Mouse (Mus musculus): ENCODE results near the gene Olfr1094. TPM values are rescaled to one million over a fixed set of nuclear protein-coding genes. Genes with fewer than 3 reads are reported as not detected.

Gene Olfr1094
- not detected for total RNA-seq (2021)
- long read RNA-seq, result 0 reads

- no peak for DNase-seq (ENCODE audit: low spot score in 2 of 2)
Measured at GRCm38 (mm10) chr2:86824363-86824762, at the start of gene Olfr1094. Gene Olfr1094 (plus strand): TSS chr2:86824663.

- no peak for DNase-seq (ENCODE audit: low spot score in 2 of 2)
Measured at GRCm38 (mm10) chr2:86782179-86782578, 42.3 kb upstream of the Olfr1094 start, which contains the start of gene Olfr1093. Gene Olfr1093 (plus strand): TSS chr2:86782479.

- DNase-seq (ENCODE audit: low spot score in 2 of 2), result no peak
Measured at GRCm38 (mm10) chr2:86809918-86810317, 14.5 kb upstream of the Olfr1094 start, which contains the start of gene Olfr141. Gene Olfr141 (minus strand): TSS chr2:86810018.

GRCm38 (mm10) chr2:86851596-86851995 lies 27.1 kb downstream of the Olfr1094 start, which contains the start of gene Olfr1095:
Gene Olfr1095 (minus strand): TSS chr2:86851696.
- DNase-seq (ENCODE audit: low spot score in 2 of 2), result no peak

GRCm38 (mm10) chr2:86874702-86875101 lies 50.2 kb downstream of the Olfr1094 start, which contains the start of gene Gm13723:
Gene Gm13723 (minus strand): TSS chr2:86874802.
- no peak for DNase-seq (ENCODE audit: low spot score in 2 of 2)

Other genes starting within 250 kb of the Olfr1094 start
- gene Olfr1082, start 225.7 kb upstream of the Olfr1094 start, total RNA-seq (2021), result not detected
- not detected for gene Olfr1084, start 184.9 kb upstream of the Olfr1094 start, total RNA-seq (2021)
- gene Olfr1085, start 162.6 kb upstream of the Olfr1094 start, total RNA-seq (2021), result not detected
- gene Olfr1086, start 144.6 kb upstream of the Olfr1094 start, total RNA-seq (2021), result not detected
- not detected for gene Olfr1087, start 126.3 kb upstream of the Olfr1094 start, total RNA-seq (2021)
- gene Olfr1089, start 91.0 kb upstream of the Olfr1094 start, total RNA-seq (2021), result not detected
- gene Olfr1090, start 65.7 kb upstream of the Olfr1094 start, total RNA-seq (2021), result not detected
- not detected for gene Olfr1093, start 42.2 kb upstream of the Olfr1094 start, total RNA-seq (2021)
- not detected for gene Olfr141, start 14.6 kb upstream of the Olfr1094 start, total RNA-seq (2021)
- gene Olfr1095, start 27.0 kb downstream of the Olfr1094 start, total RNA-seq (2021), result not detected
- gene Gm13723, start 50.1 kb downstream of the Olfr1094 start, total RNA-seq (2021), result not detected
- gene Olfr1097, start 67.6 kb downstream of the Olfr1094 start, total RNA-seq (2021), result not detected
- gene Olfr1098, start 99.9 kb downstream of the Olfr1094 start, total RNA-seq (2021), result not detected
- not detected for gene Olfr1099, start 136.0 kb downstream of the Olfr1094 start, total RNA-seq (2021)
- gene Olfr1100, start 155.3 kb downstream of the Olfr1094 start, total RNA-seq (2021), result not detected
- not detected for gene Olfr1101, start 166.6 kb downstream of the Olfr1094 start, total RNA-seq (2021)
- not detected for gene Olfr1102, start 173.7 kb downstream of the Olfr1094 start, total RNA-seq (2021)
- gene Olfr1104, start 202.4 kb downstream of the Olfr1094 start, total RNA-seq (2021), result not detected
- not detected for gene Olfr1105, start 211.9 kb downstream of the Olfr1094 start, total RNA-seq (2021)
- not detected for gene Olfr1106, start 227.6 kb downstream of the Olfr1094 start, total RNA-seq (2021)